Mouse (Mus musculus) gastrocnemius, postnatal 14 days (tissue): ENCODE measurements at regions not wholly inside any gene's neighbourhood (a gene's known extent, or its start where the extent isn't known, plus 50 kb on each side); places are given as distances from the start of the nearest gene placed in this dataset.

Experiments
- DNase-seq: peaks from one replicate; pipeline ENCODE4 v3.0.0; 2021; ENCODE audit warnings: mixed read lengths
- intact Hi-C: fragments of 180-260 bp; cut with DNase I; formaldehyde crosslinking; loops from one replicate; pipeline ENCODE4 v1.15.1; 2025; ENCODE audit warnings: low total_unique reads

DNA sequence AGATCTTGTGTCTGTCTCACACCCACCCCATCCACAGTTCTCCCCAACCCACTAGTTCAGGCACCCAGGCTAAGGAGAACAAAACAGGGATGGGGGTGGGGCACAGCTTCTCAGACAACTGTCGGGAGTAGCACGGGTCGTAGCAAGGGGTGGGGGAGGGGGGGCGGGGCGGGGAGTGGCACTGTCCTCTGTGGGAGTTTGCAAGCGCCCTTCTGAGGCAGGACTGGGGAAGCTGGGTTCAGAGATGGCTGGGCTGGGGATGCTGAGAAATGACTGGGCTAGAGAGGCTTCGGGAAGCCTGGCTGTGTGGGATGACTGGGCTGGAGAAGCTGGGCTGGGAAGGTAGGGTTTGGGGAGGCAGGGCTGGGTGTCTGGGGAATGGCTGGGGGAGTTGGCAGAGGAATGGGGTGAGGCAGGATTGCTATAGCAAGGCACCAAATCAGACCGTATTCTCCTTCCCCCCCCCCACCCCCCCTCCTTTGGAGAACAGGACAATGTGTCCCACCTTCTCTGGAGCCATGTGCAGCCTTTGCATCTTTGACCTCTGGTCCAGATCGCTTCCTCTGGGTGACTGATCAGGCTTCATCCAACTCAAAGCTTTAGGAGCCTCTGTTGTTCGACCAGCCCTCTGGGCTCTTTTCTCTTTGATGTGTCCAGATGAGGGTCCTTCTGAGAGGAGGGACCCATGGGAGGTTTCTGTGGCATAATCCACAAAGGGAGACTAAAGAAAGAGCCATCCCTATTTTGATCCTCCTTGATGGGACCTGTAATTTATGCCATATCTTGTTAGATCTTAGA, 131.2 kb upstream of the Jade1 start:
- intact Hi-C loops: no loop called here
- DNase-seq: no peak

- no peak for DNase-seq
- intact Hi-C loops: no loop called here
Observed at GRCm38 (mm10) chr3:41423630-41424029, 131.9 kb upstream of the Jade1 start.

DNA sequence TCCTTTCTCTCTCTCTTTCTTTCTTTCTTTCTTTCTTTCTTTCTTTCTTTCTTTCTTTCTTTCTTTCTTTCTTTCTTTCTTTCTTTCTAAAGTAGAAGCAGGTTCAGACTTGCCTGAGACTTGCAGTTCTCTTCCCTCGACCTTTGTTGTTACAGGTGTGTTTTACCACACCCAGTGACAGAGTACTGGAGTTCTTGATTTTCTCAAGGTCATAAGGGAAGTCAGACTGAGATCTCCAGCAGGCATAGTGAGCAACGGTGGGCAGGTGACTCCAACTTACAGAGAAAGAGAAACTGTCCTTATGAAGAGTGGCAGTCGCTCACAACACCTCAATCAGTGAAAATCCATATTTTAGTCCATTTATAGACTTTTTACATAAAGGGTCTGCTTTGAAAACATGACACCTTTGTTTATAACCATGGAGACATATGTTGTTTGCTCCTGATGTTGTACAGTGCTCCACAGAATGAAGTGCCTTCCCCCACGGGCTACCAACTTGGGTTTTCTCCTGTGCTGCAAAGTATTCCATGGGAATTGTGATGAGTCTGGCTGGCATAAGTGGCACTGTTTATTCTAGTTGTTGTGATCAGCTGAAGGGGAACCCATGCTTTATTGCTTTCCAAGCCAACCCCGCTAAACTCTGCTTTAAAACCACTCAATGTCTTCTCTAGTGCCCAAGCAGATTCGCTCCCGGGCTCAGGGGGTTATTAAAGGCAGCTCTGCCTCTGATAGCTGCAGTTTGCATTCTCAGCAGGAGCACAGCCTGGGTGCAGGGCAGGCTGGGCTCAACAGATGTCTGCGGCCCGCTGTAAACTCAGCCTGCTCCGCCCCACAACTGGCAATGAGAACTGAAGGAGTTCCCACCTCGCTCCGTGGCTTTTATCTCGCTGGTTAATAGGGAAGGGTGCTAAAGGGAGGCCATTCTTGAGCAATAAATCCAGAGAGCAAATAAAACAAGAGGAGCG, 132.6 kb upstream of the Jade1 start:
- intact Hi-C loops: no loop called here
- DNase-seq: peak; percentile 29

DNA sequence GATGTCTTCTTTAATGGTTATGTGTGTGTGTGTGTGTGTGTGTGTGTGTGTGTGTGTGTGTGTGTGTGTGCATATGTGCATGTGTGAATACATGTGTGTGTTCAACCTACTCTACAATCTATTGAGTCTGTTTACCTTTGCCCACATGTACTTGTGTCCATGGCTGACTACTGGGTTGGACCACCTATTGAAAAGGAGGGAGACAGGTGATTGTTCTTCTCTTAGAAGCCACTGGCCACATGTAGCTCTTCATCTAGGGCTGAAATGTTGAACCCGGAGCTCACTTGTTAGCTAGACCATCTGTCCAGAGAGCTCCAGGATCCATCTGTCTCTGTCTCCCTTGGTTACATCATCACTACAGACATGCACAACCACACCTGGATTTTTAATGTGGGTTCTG, 141.8 kb upstream of the Jade1 start:
- intact Hi-C loops: no loop called here
- no peak for DNase-seq

DNA sequence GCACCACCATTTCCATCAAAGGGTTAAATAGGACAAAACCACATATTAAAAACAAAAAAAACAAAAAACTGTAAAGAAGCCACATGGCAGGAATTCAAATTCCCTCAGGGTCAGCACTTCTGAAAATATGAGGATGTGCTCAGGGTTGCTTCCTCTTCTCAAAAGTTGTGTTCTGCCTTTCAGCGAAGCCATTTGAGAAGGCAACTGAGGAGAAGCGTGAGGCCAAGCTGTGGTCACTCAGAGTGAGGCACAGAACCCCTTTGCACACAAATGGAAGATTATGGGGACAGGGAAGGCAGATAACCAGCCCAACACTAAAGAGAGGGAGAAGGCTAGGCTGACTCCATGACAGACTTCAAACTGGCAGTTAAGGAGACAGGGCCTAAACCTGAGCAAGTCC, 142.8 kb upstream of the Jade1 start:
- intact Hi-C loops: no loop called here
- no peak for DNase-seq

- intact Hi-C loops: no loop called here
- no peak for DNase-seq
Observed at GRCm38 (mm10) chr3:41408821-41409737, 146.5 kb upstream of the Jade1 start.

DNA sequence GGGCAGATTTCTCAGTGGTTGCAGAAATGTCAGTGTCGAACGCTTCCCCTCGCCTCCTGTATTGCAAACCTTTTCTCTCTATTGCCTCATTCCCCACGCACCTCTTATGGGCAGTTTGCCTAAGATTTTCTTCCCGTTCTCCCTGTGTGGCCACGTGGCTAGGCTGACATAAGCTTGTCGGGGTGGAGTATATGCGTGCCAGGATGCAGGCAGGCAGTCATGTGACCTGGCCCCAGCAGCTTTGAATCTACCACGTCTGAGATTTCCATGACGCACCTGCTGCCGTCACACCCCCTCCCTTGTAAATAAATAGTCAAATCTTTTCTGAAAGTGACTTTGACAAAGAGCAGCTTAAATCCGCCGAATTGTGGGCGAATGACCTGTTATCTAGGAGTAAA, 147.1 kb upstream of the Jade1 start:
- intact Hi-C loops: no loop called here
- DNase-seq: peak; percentile 10

DNA sequence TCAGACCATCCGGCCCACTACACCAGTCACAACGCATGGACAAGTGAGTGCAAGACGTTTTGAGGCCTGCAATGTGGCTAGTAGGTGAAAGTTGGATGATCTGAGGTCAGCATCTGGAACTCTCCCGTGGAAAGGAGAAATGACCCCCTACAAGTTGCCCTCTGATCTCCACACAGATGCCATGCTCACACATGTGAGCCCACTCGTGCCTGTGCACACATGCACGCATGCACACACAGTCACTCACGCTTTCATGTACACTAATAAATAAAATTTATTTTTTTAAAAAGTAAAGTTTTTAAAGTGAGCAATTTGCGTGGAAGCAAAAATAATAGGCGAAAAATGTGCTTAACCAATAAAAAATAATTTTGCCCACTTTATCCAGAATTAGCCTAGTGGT, 147.5 kb upstream of the Jade1 start:
- DNase-seq: no peak
- intact Hi-C loops: no loop called here

DNA sequence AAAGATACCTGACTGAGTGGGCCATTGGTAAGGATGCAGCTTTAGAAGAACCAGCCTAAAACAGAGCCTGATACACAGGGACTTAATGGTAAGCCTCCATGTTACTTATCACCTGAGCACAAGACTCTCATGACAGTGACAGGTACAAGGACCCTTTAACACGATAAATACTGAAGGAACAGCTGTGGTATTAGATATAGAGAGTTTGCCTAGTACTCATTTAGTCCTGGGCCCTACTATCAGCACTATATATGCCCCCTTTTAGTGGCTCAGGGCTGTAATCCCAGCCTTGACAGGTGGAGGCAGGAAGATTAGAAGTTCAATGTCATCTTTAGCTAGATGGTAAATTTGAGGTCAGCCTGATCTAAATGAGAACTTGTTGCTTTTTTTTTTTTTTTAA, 148.0 kb upstream of the Jade1 start:
- DNase-seq: no peak
- intact Hi-C loops: no loop called here

- DNase-seq: no peak
- intact Hi-C loops: no loop called here
Observed at GRCm38 (mm10) chr3:41401881-41402280, 153.7 kb upstream of the Jade1 start.

DNA sequence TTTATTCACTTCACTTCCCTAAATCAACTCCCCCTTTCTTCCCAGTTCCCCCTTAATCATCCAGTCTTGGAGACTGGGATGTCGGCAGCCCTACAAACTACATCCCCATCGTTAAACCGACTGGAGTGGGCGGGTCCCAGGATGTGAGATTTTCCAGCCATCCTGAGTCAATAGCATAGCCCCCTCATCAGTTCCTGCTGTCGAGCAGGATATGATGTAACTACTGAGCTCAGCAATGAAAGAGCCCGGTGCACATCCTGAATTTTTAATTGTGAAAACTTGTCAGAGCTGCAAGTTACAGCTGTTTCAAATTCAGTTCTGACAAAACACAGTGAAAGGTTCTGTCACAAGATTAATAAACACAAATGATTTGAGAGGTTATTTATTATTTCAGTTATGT, 165.7 kb upstream of the Jade1 start:
- DNase-seq: no peak
- intact Hi-C loops: no loop called here

DNA sequence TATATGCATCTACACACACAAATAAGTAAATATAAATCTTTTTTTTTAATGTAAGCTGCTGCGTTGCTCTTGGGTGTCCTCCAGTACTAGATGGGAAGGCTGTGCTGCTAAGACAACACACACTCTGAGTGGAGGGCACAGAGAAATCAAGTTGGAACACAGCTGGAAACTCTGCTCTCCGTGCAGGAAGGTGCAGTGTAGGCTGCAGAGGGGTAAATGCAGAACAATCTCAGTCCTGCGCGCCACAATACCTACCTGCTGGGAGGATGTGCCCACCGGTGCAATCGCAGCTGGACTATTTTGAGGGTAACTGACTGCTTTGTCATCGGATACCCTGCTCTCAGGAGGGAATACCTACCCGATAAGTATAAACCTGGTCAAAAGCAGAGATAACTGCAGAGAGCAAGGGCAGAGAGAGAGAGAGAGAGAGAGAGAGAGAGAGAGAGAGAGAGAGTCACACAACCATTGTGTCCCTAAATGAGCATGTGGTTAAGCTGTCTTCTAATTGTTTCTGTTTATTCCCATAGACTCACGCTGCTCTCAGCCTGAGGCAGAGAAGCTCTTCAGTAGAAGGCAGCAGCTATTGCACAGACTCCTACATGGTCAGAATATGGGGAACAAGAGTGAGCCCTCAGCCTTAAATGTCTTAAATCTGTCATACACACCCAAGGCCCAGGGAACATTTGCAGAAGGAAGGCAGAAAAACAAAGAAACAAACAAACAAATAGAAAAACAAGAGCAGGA, 167.9 kb upstream of the Jade1 start:
- intact Hi-C loops: no loop called here
- no peak for DNase-seq

GRCm38 (mm10) chr3:41386299-41386698, 169.2 kb upstream of the Jade1 start:
- intact Hi-C loops: no loop called here
- DNase-seq: no peak

DNA sequence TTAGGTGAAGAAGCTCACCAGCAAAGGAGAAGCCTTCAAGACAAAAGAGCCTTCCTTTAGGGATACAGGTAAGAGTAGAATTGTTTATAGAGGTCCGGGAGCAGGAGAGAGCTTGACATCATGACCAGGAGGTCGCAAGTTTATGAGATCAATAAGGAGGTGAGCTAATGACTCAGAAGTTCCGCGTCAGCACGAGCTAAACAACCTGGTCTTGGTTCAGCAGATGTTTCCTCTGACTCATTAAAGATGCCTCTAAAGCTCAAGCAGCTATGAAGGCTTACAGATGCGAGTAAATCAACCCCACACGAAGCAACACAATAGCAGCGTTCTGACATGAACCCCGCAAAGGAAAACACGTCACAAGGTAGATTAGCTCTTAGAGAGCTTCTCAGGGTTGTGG, 171.1 kb upstream of the Jade1 start:
- intact Hi-C loops: no loop called here
- DNase-seq: no peak

DNA sequence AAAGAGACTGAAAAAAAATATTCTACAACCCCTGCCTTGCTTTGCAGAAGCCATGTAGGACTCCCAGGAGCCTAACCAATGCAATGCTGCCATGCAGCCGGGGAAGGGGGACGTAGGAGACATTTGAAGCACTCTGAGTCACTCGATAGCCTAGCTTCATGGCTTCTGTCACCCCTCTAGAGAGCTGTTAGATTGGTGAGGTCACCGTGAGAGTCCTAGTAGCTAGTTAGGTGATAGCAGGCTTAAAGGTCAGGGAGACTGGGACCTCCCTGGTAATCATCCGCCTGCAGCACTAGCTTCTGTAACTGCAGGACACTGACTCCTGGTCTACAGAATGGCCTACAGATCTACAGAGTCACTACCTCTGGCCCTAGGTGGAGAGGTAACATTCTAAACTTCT, 177.0 kb upstream of the Jade1 start:
- intact Hi-C loops: no loop called here
- no peak for DNase-seq

GRCm38 (mm10) chr3:41377826-41378406, 177.6 kb upstream of the Jade1 start:
- no peak for DNase-seq
- intact Hi-C loops: no loop called here

- intact Hi-C loops: no loop called here
- no peak for DNase-seq
Observed at GRCm38 (mm10) chr3:41376848-41377582, 178.5 kb upstream of the Jade1 start.
